Mouse (Mus musculus): ENCODE results near the gene Efcab11.

GRCm38 (mm10) chr12:99844951-99845350 is 39.3 kb downstream of the Efcab11 start:
- TF ChIP-seq POLR2A (IDR thresholded peaks at IDR 0.05; ENCODE audit: borderline replicate concordance, insufficient read depth, low read length) = no peak
- TF ChIP-seq CTCF (IDR thresholded peaks at IDR 0.05; ENCODE audit: borderline replicate concordance, insufficient read depth, low read depth, low read length) = no peak
